Mouse (Mus musculus) CH12.LX (cell line): Measurements from ENCODE around the gene Map4k4.

ENCODE experiments used
- CHD2 ChIP-seq: IDR thresholded peaks from 2 replicates; pipeline ENCODE4 v1.6.1; 2011; ENCODE audit warnings: low read length, improper control_type of control experiment
- CTCF ChIP-seq, 2 experiments: IDR thresholded peaks in 1 of 2; conservative IDR thresholded peaks in 1 of 2; 2 replicates each; pipeline ENCODE4 v1.5.1; 2011 to 2012; ENCODE audit warnings: low read depth in 2 of 2, low read length in 2 of 2, improper control_type of control experiment in 1 of 2, inconsistent platforms in 1 of 2, mild to moderate bottlenecking in 1 of 2, moderate library complexity in 1 of 2
- HCFC1 ChIP-seq: IDR thresholded peaks from 2 replicates; pipeline ENCODE4 v1.6.1; 2012; ENCODE audit warnings: low read depth, mild to moderate bottlenecking, inconsistent platforms, low read length, improper control_type of control experiment
- KAT2A ChIP-seq: IDR thresholded peaks from 2 replicates; pipeline ENCODE4 v1.6.1; 2012; ENCODE audit warnings: low read length, improper control_type of control experiment, inconsistent platforms; ENCODE audit not compliant: insufficient replicate concordance
- MAX ChIP-seq: IDR thresholded peaks from 2 replicates; pipeline ENCODE4 v1.6.1; 2011; ENCODE audit warnings: low read length, improper control_type of control experiment
- NELFE ChIP-seq: IDR thresholded peaks from 2 replicates; pipeline ENCODE4 v1.6.1; 2011; ENCODE audit warnings: low read depth, low read length, improper control_type of control experiment
- NRF1 ChIP-seq: IDR thresholded peaks from 2 replicates; pipeline ENCODE4 v1.6.1; 2014; ENCODE audit warnings: low read depth, mild to moderate bottlenecking, inconsistent platforms, low read length, improper control_type of control experiment, moderate library complexity
- POLR2A ChIP-seq: IDR thresholded peaks from 2 replicates; pipeline ENCODE4 v1.6.1; 2011; ENCODE audit warnings: low read depth, mild to moderate bottlenecking, improper control_type of control experiment, low read length
- RAD21 ChIP-seq: IDR thresholded peaks from 2 replicates; pipeline ENCODE4 v1.6.1; 2011; ENCODE audit warnings: low read depth, mild to moderate bottlenecking, low read length, improper control_type of control experiment, moderate library complexity
- USF1 ChIP-seq: IDR thresholded peaks from 2 replicates; pipeline ENCODE4 v1.6.1; 2014; ENCODE audit warnings: low read depth, mild to moderate bottlenecking, inconsistent platforms, low read length, improper control_type of control experiment

DNA sequence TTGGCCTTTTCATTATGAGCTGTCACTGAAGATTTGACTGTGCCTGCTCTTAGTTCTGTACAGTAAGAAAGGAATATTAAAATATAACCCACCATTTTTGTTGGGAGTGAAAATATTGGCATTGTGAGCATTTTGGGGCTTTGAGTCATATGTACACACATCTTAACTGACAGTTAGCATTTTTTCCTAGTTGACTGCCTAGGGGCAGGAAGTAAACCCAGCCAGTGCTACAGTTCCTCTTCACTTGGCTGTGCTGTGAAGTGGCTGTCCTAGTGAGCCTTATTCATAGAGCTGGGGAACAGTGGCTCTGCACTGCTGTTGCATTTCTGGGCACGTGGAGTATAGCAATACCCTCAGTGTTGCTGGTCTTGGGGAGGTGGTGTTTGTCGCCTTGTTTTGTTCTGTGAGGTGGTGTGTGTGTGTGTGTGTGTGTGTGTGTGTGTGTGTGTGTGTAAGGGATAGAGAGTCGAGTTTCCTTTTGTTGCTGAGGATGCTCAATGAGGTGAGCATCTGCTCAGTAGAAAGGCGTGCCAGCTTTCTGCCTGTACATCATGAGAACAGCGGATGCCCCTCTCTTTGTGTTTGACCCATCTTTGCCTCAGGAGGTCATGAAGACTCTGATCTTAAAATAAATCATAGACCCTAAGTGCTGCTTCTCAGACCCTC is 43.7 kb downstream of the Map4k4 start:
- TF ChIP-seq MAX = no peak
- no peak for TF ChIP-seq USF1
- TF ChIP-seq NRF1 = no peak
- no peak for TF ChIP-seq POLR2A
- TF ChIP-seq HCFC1 = no peak
- no peak for TF ChIP-seq CHD2
- TF ChIP-seq NELFE = no peak
- no peak for TF ChIP-seq KAT2A
- no peak for TF ChIP-seq CTCF (conservative IDR thresholded peaks at IDR 0.05 in 1 of 2, IDR thresholded peaks at IDR 0.05 in 1 of 2; ENCODE audit: low read depth in 2 of 2, low read length in 2 of 2)
- TF ChIP-seq RAD21 = no peak
